Mouse (Mus musculus): ENCODE measurements around the gene Cask. TPM values are rescaled to one million over a fixed set of nuclear protein-coding genes. Genes with fewer than 3 reads are reported as not detected.

The Cask gene
- polyA plus RNA-seq, 1 experiment from 2014 or later: 5.9 TPM

Small RNA genes within 50 kb of the gene (microRNA-seq; reads per million reads assigned to microRNA genes)
- gene Gm25246: not detected

Other genes starting within 250 kb of the Cask start
- gene Gpr34, start 219.3 kb downstream of the Cask start, polyA plus RNA-seq (2016; fragmentation: Nextera tagmentation; extraction: Ambion mirVana): 0.12 and 0.64 TPM in 2 replicates
- gene Gpr82, start 190.0 kb downstream of the Cask start, polyA plus RNA-seq (2016; fragmentation: Nextera tagmentation; extraction: Ambion mirVana): 0.12 and 0.20 TPM in 2 replicates

Measured in heart, embryonic 10.5 days (tissue).